Mouse (Mus musculus) v-Abl transformed pro-B cells (cell line): Measurements from ENCODE around the gene Cbfa2t3.

Experiments used
- in situ Hi-C, 2 experiments: fragments of 400-800 bp; cut with MboI; formaldehyde crosslinking; loops; one replicate each; pipeline ENCODE4 v1.15.1; 2025; ENCODE audit not compliant: unreplicated experiment in 2 of 2

Cbfa2t3 gene

DNA sequence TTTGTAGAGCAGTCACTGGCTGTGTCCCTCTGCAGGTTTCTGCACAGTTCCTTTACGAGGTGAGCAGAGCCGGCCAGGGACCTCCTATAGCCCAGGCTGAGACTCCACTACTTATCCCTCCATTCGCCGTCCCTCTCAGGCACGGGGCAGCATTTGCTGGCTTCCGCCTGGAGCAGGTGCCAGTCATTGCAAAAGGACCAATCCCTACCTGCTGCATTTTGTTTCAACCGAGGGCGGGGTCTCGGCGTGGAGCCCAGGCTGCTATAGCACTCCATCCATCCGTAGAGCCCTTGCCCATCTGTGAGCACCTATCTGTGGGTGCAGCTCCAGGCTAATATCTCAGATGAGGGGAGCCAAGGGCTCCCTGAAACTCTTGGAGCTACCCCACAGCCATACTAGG lies 28.9 kb downstream of the Cbfa2t3 start:
- in situ Hi-C loops = no loop called here

DNA sequence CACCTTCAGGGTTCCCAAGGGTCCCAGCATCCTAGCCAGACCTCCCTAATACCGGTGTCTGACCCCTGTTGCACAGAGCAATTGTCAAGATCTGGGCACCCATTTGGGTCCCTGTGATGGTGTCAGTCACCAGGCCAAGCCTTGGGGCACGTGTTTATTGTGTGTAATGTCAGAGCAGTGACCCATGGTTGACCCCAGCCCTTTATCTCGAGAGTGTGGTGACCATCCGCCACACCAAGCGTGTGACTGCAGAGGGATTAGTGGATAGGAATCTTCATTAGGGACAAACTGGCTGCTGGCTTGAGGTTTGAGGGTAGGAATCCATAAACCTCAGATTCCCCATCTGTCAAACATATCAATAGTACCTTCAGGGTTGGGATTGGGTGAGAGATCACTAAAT lies 29.5 kb downstream of the Cbfa2t3 start:
- in situ Hi-C loops = loop anchor here (5.0 kb wide), 1 partner anchor 33 kb away; no protein-coding TSS in a partner anchor

DNA sequence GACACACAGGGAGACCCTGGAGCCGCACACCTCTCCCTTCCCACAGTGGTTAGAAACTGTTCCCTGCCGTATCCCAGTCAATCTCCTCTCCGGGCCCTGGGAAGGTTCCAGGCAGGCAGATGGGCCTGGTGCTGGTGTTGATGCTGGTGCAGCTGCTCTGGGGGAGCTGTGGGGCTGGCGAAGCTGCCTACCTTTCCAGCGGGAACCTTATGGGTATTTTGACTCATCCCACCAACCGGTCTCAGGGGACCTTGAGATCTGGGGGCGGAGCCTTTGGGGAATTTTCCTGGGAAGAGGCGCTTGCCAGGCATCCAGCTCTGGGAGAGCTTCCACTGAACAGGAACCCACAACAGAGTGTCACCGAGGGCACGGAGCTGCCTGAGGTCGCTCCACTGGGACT lies 31.1 kb downstream of the Cbfa2t3 start:
- in situ Hi-C loops = loop anchor here (5.0 kb wide), 1 partner anchor 34 kb away; no protein-coding TSS in a partner anchor

DNA sequence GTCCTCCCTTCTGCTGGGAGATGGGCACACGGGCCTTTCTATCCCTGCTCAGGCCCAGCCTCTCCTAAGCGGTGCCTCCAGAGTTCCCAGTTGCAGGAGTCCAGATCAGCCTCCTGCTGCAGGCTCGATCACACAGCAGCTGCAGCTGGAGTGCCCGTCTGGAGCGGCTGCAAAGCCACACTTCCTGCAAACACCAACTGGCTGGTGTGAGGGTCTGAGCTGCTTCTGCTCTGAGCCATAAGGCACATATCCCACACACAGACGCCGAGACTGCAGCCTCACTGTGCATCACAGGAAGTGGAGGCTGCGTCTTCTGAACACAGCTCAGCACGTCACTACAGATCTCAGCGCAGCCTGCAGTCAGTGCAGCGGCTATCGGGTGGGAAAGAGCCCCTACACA lies 32.1 kb downstream of the Cbfa2t3 start:
- in situ Hi-C loops = loop anchor here (5.0 kb wide), 1 partner anchor 35 kb away; no protein-coding TSS in a partner anchor

DNA sequence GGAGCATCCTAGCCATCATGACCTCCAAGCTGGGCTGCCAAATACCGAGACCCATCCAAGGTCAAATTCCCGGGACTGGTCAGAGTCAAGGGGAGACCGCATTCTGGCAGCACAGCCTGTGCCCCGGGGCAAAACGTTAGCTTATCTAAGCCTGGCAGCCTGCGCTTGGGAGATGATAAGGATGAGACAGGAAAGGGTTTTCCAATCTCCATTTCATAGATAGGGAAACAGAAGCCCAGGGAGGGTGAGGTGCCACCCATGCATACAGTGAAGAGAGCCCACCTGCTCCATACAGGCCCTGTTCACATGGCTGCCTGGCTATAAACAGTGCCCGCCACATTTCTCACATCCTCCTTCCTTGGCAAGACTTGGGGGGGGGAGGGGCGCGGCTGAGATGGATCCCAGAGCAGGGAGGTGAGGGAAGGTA lies 32.6 kb downstream of the Cbfa2t3 start:
- in situ Hi-C loops = loop anchor here (5.0 kb wide), 1 partner anchor 36 kb away; no protein-coding TSS in a partner anchor

DNA sequence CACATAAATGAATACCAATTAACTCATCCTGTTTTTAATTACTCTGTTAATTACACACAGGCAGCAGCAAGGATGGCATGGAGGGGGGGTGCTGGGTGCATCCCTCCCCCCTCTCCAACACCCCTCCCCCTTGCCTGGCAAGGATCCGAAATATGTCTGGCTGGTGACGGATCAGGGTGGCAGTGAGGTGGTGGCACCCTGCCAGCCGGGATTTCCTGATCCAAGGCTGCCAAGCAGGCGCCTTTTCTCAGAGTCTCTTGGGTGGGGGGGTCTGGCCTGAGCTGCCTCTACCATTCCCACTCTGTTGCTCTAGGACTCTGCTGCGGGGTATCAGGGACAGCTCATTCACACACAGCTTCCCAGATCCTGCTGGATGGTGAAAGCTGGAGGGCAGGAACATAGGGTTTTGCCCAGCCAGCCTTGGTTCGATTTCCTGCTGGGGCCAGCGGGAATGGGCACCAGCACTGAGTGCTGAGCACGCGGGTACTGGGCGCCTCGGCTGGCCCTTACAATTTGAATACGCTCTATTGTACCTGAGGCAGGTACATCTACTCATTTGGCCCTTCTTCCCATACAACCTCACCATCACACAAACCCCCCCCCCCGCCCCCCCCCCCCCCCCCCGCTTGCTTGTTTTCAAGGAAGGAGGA lies 33.1 kb downstream of the Cbfa2t3 start:
- in situ Hi-C loops = loop anchor here (5.0 kb wide), 1 partner anchor 37 kb away; no protein-coding TSS in a partner anchor

DNA sequence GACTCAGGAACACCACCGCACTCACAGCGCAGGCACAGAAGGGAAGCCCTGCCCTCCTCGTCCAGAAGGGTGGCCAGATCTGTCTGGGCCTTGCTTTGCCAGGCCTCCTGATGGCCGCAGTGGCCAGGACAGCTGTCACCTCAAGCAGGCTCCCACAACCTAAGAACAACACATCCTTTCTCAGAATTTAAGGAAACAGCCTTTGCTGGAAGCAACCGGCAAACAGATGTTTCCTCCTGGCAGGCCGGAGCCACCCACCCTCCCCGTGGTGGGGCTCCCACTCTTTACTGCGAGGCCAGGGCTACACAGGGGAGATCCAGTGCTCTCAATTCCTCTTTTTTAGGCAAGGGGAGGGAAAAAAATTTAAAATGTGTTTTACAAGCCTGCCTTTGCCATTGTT lies 33.7 kb downstream of the Cbfa2t3 start:
- in situ Hi-C loops = loop anchor here (5.0 kb wide), 1 partner anchor 37 kb away; no protein-coding TSS in a partner anchor

DNA sequence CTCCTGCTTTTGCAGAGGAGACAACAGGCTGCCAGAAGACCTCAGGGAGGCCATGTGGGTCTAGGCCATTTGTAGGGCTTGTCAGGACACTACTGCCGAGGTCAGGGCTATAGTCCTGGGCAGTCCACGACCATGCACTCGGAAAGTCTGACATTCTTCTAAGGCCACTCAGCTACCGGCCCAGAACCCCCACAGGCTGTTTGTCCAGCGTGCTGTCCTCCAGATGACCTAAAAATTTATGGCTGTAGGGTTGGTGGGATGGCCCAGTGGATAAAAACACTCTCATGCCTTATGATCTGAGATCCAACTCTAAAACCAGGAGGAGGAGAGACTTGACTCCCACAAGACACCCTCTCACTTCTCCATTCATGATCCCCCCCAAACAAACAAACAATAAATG lies 35.2 kb downstream of the Cbfa2t3 start:
- in situ Hi-C loops = no loop called here

DNA sequence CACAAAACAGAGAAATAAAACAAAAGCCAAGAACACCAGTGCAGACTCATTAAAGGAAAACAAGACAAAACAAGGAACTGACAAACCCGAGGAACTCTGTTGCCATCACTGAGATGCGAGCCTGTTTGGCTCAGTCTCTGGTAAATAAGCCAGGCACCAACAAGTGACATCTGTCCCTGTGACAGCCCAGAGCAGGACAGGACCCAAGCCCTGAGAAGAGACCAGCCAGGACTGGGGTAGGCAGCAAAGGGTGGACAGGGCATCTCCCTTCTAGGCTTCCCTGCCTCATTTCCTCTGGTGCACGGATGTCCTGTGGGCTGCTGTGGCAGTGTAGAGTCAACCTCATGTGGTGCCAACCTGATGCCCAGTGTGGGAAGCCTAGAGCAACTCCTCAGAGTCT lies 35.8 kb downstream of the Cbfa2t3 start:
- in situ Hi-C loops = no loop called here

DNA sequence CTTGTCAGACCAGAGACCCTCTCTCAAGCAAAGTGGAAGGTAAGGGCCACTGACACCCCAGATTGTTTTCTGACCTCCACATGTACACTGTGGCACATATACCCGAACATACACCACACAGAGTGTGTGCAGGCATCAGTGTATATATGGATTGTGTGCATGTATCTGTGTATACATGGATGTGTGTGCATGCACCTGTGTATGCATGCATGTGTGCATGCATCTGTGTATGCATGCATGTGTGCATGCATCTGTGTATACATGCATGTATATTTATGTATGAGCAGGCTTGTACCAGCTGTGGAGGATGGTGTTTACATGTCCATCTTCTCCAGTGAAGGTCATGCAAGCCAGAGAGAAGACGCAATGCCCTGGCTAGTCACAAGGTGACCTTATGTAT lies 37.0 kb downstream of the Cbfa2t3 start:
- in situ Hi-C loops = no loop called here

DNA sequence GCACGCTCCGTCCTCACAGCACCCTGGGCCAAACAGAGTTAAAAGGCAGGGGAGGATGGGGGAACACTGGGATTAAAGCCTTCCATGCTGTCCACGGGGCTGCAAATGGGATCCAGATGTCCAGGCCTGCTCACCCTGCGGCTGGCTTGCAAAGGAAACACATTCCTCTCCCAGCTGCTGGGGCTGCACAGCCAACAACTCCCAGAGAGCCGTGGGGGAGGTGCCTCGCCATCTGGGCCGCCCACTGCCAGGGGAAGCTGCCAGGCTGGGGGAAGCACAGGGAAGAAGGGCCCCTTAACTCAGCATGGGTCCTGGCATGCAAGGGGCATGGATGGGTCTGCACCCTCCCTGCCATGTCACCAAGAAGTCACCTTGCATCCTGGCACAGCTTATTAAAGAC lies 37.8 kb downstream of the Cbfa2t3 start:
- in situ Hi-C loops = no loop called here

DNA sequence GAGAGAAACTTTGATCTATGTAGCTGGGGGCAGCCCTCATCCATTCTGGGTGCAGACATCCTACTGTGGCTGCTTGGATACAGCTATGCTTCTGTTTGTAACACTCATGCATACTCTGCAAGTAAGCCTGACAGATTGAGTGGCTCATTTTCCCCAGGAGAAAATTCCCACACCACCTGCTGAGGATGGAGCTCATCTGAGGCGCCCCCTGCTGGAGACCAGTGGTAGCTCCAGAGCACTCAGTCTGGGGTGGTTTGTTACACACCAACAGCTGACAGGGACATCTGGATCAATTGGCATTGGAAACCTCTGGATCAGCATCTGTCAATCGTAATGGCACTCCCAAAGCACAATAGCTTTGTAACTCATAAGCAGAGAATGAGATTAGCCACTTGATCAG lies 38.9 kb downstream of the Cbfa2t3 start:
- in situ Hi-C loops = no loop called here

DNA sequence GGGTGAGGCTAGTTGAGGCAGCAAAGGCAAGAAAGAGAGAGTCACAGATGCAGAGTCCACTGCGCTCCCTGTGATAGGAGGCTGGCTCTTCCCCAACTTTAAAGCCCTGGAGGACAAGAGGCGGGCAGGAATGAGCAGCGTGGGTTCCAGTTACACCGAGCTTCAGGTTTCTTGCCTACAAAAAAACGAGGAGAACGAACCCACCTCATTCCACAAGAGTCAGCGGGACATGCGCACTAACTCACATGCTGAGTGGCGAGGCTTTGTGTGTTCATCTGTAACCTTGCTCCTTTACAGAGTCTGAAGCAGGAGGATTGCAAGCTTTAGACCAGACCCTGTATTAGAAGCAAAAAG lies 40.1 kb downstream of the Cbfa2t3 start:
- in situ Hi-C loops = loop anchor here in 1 of 2 experiments (5.0 kb wide), 1 partner anchor 36 kb away; the partner anchor contains the start of gene Pabpn1l

DNA sequence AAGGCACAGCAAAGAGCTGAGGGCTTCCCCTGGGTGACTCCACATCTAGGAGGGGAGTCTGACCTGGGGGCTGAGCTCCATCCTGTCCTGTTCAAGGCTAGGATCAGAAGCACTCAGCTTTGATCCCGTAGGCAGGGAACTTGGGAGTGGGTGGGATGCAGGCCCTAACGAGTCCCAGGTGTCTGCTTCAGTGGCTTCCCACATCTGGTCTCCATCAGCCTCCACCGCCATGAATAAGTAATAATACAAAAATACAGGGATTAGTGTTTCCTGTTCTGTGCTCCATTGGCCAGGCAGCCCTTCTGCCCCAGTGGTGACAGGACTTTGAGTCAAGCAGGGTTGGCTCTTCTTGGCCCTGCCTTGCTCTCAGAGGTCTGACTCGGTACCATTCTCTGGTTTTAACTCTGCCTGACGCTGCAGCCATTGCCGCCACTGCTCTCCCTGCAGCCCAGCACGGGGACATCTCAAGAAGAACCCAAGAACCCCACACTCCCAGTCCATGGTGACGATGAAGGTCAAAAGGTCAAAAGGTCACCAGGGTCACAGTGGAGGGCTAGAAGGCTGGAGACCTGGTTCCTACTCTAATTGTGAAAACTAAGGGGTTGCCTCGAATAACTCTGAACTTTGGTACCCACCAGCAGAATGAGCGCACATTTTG lies 40.6 kb downstream of the Cbfa2t3 start:
- in situ Hi-C loops = loop anchor here in 1 of 2 experiments (5.0 kb wide), 1 partner anchor 36 kb away; the partner anchor contains the start of gene Pabpn1l

DNA sequence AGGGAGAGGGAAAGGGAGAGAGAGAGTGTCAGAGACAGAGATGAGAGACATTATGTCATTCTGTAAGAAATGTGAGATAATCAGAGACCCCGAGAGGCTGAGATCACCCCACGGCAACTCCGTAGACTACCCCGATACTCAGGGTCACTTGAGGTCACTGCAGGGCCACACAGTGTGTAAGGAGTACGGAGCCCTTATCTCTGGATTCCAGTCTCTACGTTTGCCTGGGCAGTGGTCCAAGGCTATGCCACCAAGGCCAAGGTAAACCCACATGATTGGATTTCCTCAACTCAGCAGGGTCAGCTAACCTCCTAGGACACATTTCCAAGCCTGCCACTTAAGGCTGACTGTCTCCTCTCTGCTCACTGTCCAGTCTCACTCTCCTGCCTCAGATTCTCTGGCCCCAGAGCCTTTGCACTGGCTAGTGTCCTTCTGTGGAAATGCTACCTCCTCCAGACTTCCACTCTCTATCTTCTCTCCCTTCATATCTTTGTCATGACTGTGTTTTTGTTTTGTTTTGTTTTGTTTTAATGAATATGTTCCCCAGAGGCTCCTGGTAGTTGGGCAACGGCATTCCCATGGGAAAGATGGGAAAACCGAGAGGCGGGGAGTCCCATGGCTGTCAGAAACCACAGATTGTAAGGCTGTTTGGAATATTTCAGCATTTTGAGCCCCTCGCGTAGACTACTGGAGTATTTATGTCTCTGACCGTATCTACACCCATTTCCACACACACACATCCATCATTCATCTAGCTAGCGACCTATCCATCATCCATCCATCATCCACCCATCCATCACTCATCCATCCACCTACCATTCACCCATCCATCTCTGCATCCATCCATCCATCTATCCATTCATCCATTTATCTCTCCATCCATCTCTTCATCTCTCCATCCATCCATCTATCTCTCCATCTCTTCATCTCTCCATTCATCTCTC lies 42.6 kb downstream of the Cbfa2t3 start:
- in situ Hi-C loops = loop anchor here in 1 of 2 experiments (5.0 kb wide), 1 partner anchor 34 kb away; the partner anchor contains the start of gene Pabpn1l

DNA sequence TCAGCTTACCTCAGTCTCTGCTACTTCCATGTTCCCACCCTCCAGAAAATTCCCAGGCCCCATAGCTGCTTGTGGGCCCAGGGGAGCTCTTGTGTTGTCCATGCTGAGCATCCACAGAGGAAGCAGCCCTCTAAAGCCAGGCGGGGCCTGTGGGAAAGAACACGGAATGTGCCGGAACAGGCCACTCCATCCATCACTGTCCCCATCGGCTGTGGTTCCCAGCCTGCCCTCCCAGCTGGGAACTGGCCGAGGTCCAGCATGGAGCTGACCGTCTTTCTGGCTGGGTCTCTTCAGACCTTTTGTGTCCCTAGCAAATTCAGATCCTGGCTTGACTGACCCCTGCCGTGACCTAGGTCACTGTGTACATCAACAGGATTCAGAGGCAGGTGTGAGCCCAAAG lies 44.1 kb downstream of the Cbfa2t3 start:
- in situ Hi-C loops = loop anchor here in 1 of 2 experiments (5.0 kb wide), 1 partner anchor 32 kb away; the partner anchor contains the start of gene Pabpn1l

DNA sequence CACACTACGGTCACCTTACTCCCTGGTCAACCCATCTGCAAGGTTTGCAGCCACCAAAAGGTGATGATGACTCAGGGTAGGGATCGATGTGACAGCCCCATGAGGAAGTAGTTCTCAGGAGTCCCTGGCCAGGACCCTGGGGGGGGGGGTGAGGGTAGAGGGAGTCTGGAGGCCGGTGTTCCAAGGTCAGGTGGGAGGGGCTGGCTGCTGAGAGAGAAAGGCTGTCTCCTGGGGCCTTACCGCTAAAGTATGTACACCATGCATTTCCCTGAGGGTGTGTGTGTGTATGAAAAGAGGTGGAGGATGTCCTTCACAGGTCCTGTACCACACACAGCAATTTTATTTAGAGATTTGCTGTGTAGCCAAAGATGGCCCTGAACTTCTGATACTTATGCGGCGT lies 46.3 kb downstream of the Cbfa2t3 start:
- in situ Hi-C loops = no loop called here

DNA sequence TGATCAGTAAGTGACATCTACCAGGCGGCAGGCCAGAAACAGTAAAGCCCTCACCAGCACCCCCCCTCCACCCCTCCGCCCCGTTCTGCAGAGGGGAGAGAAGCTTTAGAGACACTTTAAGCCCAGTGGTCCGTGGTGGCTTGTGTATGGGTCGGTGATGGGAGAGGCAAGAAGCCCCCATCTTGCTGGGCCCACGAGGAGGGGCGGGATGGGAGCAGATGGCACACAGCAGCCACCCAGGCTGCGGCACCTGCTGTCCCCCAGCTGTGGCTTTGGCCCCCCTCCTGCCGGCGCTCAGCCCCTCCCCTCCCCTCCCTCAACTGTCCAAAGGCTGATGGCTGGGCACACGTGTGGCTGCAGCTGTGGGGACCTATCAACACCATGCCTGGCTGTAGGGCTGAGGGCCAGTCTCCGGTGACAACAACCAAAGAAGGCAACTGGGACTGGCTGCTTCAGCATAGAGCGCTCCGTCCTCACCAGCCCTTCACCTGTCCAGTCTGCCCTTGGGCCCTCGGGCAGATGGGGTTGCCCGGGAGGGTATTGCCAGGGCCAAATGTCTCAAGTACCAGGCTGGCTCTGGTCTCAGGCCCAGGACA lies 47.5 kb downstream of the Cbfa2t3 start:
- in situ Hi-C loops = no loop called here

DNA sequence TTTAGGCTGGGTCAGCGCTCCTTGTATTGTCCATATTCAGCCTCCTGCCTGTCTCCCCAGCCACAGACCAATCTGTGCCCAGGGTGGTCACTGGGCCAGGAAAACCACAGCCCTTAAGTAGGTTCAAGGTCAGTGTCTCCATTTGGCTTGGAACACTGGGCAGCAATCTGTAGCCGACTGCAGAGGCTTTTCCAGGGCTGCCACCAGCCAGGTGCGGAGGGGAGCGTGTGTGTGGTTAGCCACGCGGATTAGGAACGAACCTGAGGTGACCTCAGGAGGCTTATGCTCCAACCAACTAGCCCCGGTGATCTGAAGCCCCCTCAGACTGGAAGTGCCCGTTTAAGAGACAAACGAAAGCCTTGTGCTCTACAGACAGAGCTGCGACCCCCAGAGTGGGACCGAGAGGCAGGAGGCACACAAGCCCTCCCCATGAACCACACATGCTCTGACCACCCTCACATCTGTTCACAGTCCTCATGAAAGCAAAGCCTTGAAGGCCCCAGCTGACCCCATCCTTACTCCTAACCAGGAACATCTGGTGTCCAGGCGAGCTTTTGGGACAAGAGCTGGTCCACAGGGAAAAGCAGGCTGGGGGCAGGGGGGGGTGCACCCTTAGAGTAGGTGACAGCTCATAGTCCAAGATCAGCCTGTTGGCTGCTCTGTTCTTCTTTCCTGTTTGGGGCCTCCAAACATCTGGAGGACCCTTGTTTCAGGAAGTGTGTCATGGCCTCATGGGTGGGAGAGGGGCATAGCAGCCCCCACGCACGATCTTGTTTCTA lies 50.5 kb downstream of the Cbfa2t3 start:
- in situ Hi-C loops = no loop called here

DNA sequence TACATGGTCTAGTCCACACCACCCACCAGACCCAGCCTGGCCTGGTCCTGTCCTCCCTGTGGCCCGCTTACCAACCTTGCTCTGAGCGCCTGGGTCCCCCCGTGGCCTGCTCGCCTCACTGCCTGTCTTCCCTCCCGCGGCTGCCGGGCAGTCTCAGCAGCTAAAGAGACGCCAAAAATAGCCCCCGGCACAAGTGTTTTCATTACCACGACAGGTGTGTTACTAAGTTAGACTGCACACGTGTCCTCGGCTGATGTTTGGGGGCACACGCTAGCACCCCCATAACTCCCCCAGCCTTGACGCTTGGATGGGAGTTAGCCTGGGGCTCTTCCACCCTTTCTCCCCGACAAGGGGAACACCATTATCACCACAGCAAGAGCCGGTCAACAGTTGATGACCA lies 52.6 kb downstream of the Cbfa2t3 start:
- in situ Hi-C loops = no loop called here
